Mouse (Mus musculus) left cerebral cortex, adult 9 months (tissue): ENCODE data around the gene Nkx2-5.

ENCODE experiments used
- DNase-seq, 2 experiments: peaks; one replicate each; pipeline ENCODE4 v3.0.0; 2022; ENCODE audit warnings: low spot score in 2 of 2

Nkx2-5 gene

GRCm38 (mm10) chr17:26844909-26845148 is at the start of gene Nkx2-5:
Gene Nkx2-5 (minus strand): TSS chr17:26845009.
- DNase-seq = no peak

GRCm38 (mm10) chr17:26894342-26894741 is 49.5 kb upstream of the Nkx2-5 start:
- DNase-seq = peak in 1 of 2 experiments; percentile 47

- DNase-seq = no peak
Measured at GRCm38 (mm10) chr17:26893492-26893891, 48.7 kb upstream of the Nkx2-5 start.

- DNase-seq = peak in 1 of 2 experiments; percentile 43
Measured at GRCm38 (mm10) chr17:26892635-26893375, 48.0 kb upstream of the Nkx2-5 start.

GRCm38 (mm10) chr17:26887926-26888325 is 43.1 kb upstream of the Nkx2-5 start:
- no peak for DNase-seq

- peak; percentile 51 to 84 for DNase-seq
Measured at GRCm38 (mm10) chr17:26886047-26886749, 41.4 kb upstream of the Nkx2-5 start.

- DNase-seq = peak in 1 of 2 experiments; percentile 65
Measured at GRCm38 (mm10) chr17:26884995-26885926, 40.5 kb upstream of the Nkx2-5 start.

GRCm38 (mm10) chr17:26883585-26883984 is 38.8 kb upstream of the Nkx2-5 start:
- no peak for DNase-seq

- no peak for DNase-seq
Measured at GRCm38 (mm10) chr17:26882706-26883105, 37.9 kb upstream of the Nkx2-5 start.

- no peak for DNase-seq
Measured at GRCm38 (mm10) chr17:26879235-26879634, 34.4 kb upstream of the Nkx2-5 start.

GRCm38 (mm10) chr17:26877927-26878326 is 33.1 kb upstream of the Nkx2-5 start:
- no peak for DNase-seq

- no peak for DNase-seq
Measured at GRCm38 (mm10) chr17:26874542-26874941, 29.7 kb upstream of the Nkx2-5 start.

GRCm38 (mm10) chr17:26873502-26873901 is 28.7 kb upstream of the Nkx2-5 start:
- DNase-seq = no peak

- DNase-seq = no peak
Measured at GRCm38 (mm10) chr17:26872870-26873269, 28.1 kb upstream of the Nkx2-5 start.

GRCm38 (mm10) chr17:26868756-26869155 is 23.9 kb upstream of the Nkx2-5 start:
- no peak for DNase-seq

- DNase-seq = no peak
Measured at GRCm38 (mm10) chr17:26865156-26865555, 20.3 kb upstream of the Nkx2-5 start.

GRCm38 (mm10) chr17:26864343-26864742 is 19.5 kb upstream of the Nkx2-5 start:
- no peak for DNase-seq

- DNase-seq = no peak
Measured at GRCm38 (mm10) chr17:26861793-26862192, 17.0 kb upstream of the Nkx2-5 start.

- no peak for DNase-seq
Measured at GRCm38 (mm10) chr17:26861383-26861782, 16.6 kb upstream of the Nkx2-5 start.

- DNase-seq = no peak
Measured at GRCm38 (mm10) chr17:26860906-26861305, 16.1 kb upstream of the Nkx2-5 start.

GRCm38 (mm10) chr17:26852262-26852661 is 7.5 kb upstream of the Nkx2-5 start:
- no peak for DNase-seq

GRCm38 (mm10) chr17:26851136-26851460 is 6.3 kb upstream of the Nkx2-5 start:
- DNase-seq = no peak
